Mouse (Mus musculus): ENCODE data around the gene Irs2. TPM values are rescaled to one million over a fixed set of nuclear protein-coding genes. Genes with fewer than 3 reads are reported as not detected.

Gene Irs2
- polyA plus RNA-seq, 1 experiment from 2014 or later: 6.9 TPM

DNA sequence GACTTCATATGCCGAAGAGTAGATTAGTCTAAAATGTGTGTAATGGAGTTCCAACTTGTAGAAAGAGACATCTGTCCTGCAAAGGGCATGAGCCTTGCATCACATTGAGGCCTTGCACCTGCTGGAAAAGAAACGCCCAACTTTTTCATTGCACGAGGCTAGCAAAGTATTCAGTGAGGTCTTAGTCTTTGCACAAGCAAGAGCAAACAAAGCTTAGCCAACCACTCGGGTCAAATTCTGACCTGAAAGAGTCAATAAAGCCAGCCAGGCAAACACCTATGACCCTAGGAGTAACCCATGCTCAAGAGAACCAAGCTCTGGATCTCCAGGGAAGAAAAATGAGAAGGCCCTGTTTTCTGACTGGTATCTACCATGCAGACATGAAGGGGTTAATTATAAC lies 34.1 kb downstream of the Irs2 start:
- peaks cover 8% of the 10 kb centered on the region for H3K4me1 ChIP-seq (ENCODE audit: control insufficient read depth, insufficient read depth, low read length)
- H3K27me3 ChIP-seq (ENCODE audit: control insufficient read depth, insufficient read depth, low read length): no peaks in the 10 kb centered on the region
- H3K4me3 ChIP-seq (ENCODE audit: low read depth, low read length): no peak overlapping the region
- no peak overlapping the region for H3K27ac ChIP-seq (ENCODE audit: low read depth, low read length)
- H3K36me3 ChIP-seq (ENCODE audit: control insufficient read depth, insufficient read depth, low read length): no peaks in the 10 kb centered on the region
- DNase-seq (ENCODE audit: low spot score) (no peak), ATAC-seq (ENCODE audit: insufficient read depth, low FRiP score, low TSS enrichment) (no peak)
- no peaks in the 10 kb centered on the region for H3K9me3 ChIP-seq (ENCODE audit: control insufficient read depth, low read length)
- no peak overlapping the region for H3K4me2 ChIP-seq (ENCODE audit: low read depth)
- H3K9ac ChIP-seq (ENCODE audit: low read length): no peak overlapping the region
- 74% methylated on average over 4 of the region's 4 CpGs for WGBS

DNA sequence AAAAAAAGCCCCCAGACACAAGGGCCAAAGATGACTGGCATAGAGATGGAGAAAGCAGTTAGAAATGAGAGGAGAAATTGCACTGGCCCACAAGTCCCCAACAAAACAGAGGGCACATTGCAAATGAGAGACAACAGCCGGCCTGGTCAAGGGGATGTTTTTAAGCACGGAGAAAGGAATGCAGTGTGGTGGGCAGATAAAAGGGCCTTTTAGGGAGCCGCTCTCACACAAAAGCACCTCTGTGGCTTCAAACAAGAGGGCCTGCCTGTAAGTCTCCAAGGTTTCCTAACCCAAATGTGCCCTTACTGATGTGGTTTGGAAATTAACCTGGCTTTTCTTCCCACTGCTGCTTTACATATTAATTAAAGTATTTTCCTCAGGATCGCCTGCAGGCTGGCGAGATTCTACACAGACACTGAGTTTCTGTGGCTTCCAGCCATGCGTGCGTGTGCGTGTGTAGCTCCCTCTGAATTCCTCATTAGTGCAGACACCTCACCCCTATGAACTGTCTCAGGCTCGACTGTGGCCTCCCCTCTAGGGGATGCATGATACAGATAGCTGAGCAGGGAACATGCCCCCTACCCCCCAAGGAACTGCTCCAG lies 35.3 kb downstream of the Irs2 start:
- Histone ChIP-seq H3K9me3 (ENCODE audit: control insufficient read depth, low read length) (no peaks in the 10 kb centered on the region), H3K36me3 (ENCODE audit: control insufficient read depth, insufficient read depth, low read length) (no peaks in the 10 kb centered on the region), H3K27me3 (ENCODE audit: control insufficient read depth, insufficient read depth, low read length) (no peaks in the 10 kb centered on the region), H3K4me2 (ENCODE audit: low read depth) (no peak overlapping the region), H3K9ac (ENCODE audit: low read length) (no peak overlapping the region), H3K4me3 (ENCODE audit: low read depth, low read length) (no peak overlapping the region), H3K4me1 (ENCODE audit: control insufficient read depth, insufficient read depth, low read length) (peaks cover 8% of the 10 kb centered on the region), H3K27ac (ENCODE audit: low read depth, low read length) (no peak overlapping the region; the same call in 1 of the 2 replicates)
- ATAC-seq (ENCODE audit: insufficient read depth, low FRiP score, low TSS enrichment) (no peak), DNase-seq (ENCODE audit: low spot score) (peak; percentile 37)
- WGBS: 11% methylated on average over 9 of the region's 9 CpGs

DNA sequence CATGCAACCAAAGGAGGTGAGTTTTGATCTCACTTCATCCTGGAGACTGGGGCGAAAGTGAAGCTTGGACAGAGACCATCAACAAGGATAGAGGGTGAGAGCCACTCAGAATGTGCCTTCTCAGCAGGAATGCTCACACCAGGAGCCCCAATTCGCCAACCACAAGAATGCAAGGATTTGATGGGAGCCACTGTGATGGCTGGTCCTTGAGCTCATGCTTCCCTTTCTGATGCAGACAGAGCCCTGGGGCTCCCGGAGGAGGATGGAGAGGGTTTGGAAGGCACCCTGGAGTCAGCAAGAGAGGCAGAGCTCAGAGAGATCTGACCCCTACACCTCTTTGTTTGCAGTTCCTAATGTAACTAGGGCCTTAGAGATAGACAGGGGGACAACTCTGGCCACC lies 36.3 kb downstream of the Irs2 start:
- Histone ChIP-seq H3K36me3 (ENCODE audit: control insufficient read depth, insufficient read depth, low read length) (no peaks in the 10 kb centered on the region), H3K4me3 (ENCODE audit: low read depth, low read length) (no peak overlapping the region), H3K9ac (ENCODE audit: low read length) (no peak overlapping the region), H3K27ac (ENCODE audit: low read depth, low read length) (no peak overlapping the region), H3K9me3 (ENCODE audit: control insufficient read depth, low read length) (no peaks in the 10 kb centered on the region), H3K4me2 (ENCODE audit: low read depth) (no peak overlapping the region), H3K27me3 (ENCODE audit: control insufficient read depth, insufficient read depth, low read length) (no peaks in the 10 kb centered on the region), H3K4me1 (ENCODE audit: control insufficient read depth, insufficient read depth, low read length) (peaks cover 8% of the 10 kb centered on the region)
- WGBS: 43% methylated on average over 3 of the region's 3 CpGs
- DNase-seq (ENCODE audit: low spot score): no peak
- no peak for ATAC-seq (ENCODE audit: insufficient read depth, low FRiP score, low TSS enrichment)

DNA sequence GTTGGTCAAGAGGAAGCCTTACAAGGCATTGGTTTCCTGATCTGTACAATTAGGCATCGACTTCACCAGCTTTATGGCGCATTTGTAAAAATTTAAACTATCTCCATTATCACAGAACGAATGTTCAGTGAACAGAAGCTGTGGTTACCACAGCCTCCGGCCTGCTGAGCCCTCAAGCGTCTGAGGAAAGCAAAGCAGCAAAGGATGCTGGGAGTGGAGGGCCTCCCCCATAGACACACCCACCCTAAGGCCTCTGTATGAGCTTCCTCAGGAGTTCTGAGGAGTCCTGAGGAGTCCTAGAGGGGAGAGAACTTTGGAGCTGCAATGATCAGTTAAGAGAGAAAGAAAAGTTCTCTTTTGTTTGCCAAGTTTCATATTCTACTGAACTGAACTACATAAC lies 36.7 kb downstream of the Irs2 start:
- peaks cover 8% of the 10 kb centered on the region for H3K4me1 ChIP-seq (ENCODE audit: control insufficient read depth, insufficient read depth, low read length)
- no peak for ATAC-seq (ENCODE audit: insufficient read depth, low FRiP score, low TSS enrichment)
- 82% methylated on average over 5 of the region's 5 CpGs for WGBS

DNA sequence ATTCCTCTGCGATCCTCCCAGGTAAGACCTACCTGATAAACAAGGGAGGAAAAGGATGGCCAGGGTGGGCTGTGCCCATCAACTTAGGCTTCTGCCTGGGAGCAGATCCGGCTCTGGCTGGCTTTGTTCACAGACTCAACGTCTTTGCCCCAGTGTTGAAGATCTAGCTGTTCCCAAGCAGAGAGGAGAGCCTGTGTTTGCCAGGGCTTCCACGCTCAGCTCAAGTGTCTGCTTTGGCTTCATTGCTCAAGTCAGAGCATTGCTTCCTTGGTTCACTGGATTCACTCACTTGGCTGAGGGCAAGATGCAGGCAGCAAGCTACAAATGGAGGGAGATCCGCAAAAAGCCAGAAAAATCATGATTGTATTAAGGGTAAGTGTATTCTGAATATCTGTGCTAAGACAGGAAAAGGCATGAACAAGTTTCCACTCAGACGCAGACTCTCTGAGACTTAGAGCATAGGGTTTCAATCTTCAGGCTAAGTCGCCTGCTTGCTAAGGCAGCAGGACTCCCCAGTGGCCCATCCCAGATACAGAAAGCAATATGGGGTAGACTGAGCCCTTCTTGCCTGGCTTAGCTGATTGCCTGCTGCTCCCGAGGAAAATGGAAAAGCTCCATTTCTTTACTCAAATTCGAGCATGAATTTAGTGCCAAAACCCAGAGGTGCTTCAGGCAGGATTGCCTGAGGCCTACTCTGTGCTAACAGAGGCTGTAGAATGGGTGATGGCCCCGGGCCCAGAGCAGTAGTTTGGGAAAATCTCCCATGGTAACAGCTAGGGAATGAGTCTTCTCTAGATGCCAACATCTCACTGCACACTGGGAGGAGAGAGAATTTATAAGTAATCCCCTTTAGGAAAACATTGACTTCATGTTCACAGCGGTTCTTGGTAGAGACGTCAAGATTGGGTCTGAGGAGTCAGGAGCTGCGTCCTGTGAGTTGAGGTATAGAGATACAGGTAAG lies 37.5 kb downstream of the Irs2 start:
- 85% methylated on average over 13 of the region's 13 CpGs for WGBS
- Histone ChIP-seq H3K9me3 (ENCODE audit: control insufficient read depth, low read length) (no peaks in the 10 kb centered on the region), H3K27ac (ENCODE audit: low read depth, low read length) (no peak overlapping the region), H3K4me1 (ENCODE audit: control insufficient read depth, insufficient read depth, low read length) (peaks cover 8% of the 10 kb centered on the region), H3K4me2 (ENCODE audit: low read depth) (no peak overlapping the region), H3K4me3 (ENCODE audit: low read depth, low read length) (no peak overlapping the region), H3K36me3 (ENCODE audit: control insufficient read depth, insufficient read depth, low read length) (no peaks in the 10 kb centered on the region), H3K27me3 (ENCODE audit: control insufficient read depth, insufficient read depth, low read length) (no peaks in the 10 kb centered on the region), H3K9ac (ENCODE audit: low read length) (no peak overlapping the region)
- DNase-seq (ENCODE audit: low spot score) (no peak), ATAC-seq (ENCODE audit: insufficient read depth, low FRiP score, low TSS enrichment) (no peak)

More for the DNA sequence above, 36.7 kb downstream of the Irs2 start:
- H3K4me3 ChIP-seq (ENCODE audit: low read depth, low read length): no peak overlapping the region
- H3K4me2 ChIP-seq (ENCODE audit: low read depth): no peak overlapping the region
- H3K27me3 ChIP-seq (ENCODE audit: control insufficient read depth, insufficient read depth, low read length): no peaks in the 10 kb centered on the region
- no peak overlapping the region for H3K9ac ChIP-seq (ENCODE audit: low read length)
- no peaks in the 10 kb centered on the region for H3K36me3 ChIP-seq (ENCODE audit: control insufficient read depth, insufficient read depth, low read length)
- H3K9me3 ChIP-seq (ENCODE audit: control insufficient read depth, low read length): no peaks in the 10 kb centered on the region
- DNase-seq (ENCODE audit: low spot score): no peak
- no peak overlapping the region for H3K27ac ChIP-seq (ENCODE audit: low read depth, low read length)

DNA sequence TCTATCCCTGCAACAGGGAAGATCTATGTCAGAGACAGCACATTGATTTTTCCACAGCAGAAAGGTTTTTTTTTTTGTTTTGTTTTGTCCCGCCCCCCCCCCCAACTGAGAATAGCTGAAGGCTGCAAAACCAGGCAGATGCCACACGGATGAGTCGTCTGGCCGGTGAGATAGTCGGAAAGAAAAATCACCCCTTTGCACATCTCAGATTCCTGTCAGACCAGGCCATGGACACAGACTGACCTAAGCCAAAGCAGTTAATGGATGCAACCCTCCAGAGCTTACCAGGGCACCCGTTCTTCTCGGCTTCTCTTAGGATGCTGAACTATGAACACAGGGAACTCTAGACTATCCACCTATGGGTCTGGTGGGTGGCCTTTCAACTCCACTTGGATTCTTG lies 39.6 kb downstream of the Irs2 start:
- Histone ChIP-seq H3K36me3 (ENCODE audit: control insufficient read depth, insufficient read depth, low read length) (no peaks in the 10 kb centered on the region), H3K4me1 (ENCODE audit: control insufficient read depth, insufficient read depth, low read length) (peaks cover 8% of the 10 kb centered on the region), H3K27me3 (ENCODE audit: control insufficient read depth, insufficient read depth, low read length) (no peaks in the 10 kb centered on the region), H3K27ac (ENCODE audit: low read depth, low read length) (no peak overlapping the region), H3K4me3 (ENCODE audit: low read depth, low read length) (no peak overlapping the region), H3K9ac (ENCODE audit: low read length) (no peak overlapping the region), H3K9me3 (ENCODE audit: control insufficient read depth, low read length) (no peaks in the 10 kb centered on the region), H3K4me2 (ENCODE audit: low read depth) (no peak overlapping the region)
- 50% methylated on average over 7 of the region's 7 CpGs for WGBS
- no peak for ATAC-seq (ENCODE audit: insufficient read depth, low FRiP score, low TSS enrichment)
- DNase-seq (ENCODE audit: low spot score): no peak

DNA sequence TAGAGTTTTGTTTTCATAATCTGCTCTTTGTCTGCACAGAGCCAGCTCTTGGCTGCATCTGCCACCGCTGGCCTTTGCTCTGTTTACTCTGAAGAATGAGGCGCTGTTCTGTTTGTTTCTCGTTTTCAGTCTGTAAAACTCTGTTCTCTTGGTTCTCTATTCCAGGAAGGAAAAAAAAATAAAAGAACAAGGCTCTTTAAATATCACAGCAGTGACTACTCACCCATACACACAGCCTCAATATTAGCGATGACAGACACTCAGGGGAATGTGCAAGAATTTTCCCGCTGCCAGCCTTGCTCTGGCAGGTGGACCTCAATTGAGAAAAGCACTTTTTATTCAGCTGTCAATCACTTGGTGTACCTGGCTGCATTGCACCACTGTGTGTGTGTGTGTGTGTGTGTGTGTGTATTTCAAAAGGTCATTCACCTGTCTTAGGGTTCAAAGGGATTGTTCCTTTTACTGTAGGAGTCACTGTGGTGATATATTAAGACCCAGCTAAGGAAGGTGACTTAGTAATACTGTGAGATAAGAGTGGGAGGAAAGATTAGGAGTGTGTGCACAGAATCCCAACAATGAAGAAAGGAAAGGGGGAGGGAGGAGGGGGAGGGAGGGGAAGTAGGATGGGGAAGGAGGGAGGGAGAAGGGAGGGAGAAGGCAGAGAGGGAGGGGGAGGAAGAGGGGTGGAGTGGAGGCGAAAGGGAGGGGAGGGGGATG lies 42.7 kb downstream of the Irs2 start:
- H3K36me3 ChIP-seq (ENCODE audit: control insufficient read depth, insufficient read depth, low read length): no peaks in the 10 kb centered on the region
- H3K4me3 ChIP-seq (ENCODE audit: low read depth, low read length): no peak overlapping the region
- no peak overlapping the region for H3K27ac ChIP-seq (ENCODE audit: low read depth, low read length)
- ATAC-seq (ENCODE audit: insufficient read depth, low FRiP score, low TSS enrichment) (no peak), DNase-seq (ENCODE audit: low spot score) (no peak)
- WGBS: 46% methylated on average over 6 of the region's 6 CpGs
- H3K4me2 ChIP-seq (ENCODE audit: low read depth): no peak overlapping the region
- H3K27me3 ChIP-seq (ENCODE audit: control insufficient read depth, insufficient read depth, low read length): no peaks in the 10 kb centered on the region
- H3K9ac ChIP-seq (ENCODE audit: low read length): no peak overlapping the region
- H3K9me3 ChIP-seq (ENCODE audit: control insufficient read depth, low read length): no peaks in the 10 kb centered on the region
- peaks cover 20% of the 10 kb centered on the region for H3K4me1 ChIP-seq (ENCODE audit: control insufficient read depth, insufficient read depth, low read length)

DNA sequence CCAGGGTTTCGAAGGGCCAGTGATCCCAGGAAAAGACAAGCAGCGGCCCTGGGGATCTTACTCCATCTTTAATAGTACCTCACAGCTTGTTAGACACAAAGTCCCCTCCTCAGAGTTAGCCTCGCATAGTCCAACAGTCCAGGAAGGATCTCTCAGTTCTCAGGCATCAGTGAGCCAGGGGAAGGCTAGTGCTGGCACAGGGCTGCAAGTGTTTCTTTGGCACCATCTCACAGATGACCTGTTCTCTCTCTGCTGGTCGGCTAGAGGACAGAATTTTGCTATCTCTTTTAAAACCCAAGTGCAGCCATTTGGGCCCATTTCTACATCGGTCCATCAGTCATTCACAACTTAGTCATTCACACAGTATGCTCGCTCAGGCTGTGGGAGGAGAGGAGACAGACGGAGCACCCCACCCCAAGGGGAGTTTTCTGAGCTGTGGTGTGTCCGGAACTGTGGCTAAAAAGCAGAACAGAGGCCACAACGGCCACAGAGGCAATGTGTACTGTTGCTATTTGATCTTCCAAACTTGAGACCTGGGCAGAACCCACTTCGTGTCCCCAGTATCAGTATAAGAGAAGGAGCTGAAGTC lies 43.7 kb downstream of the Irs2 start:
- Histone ChIP-seq H3K4me3 (ENCODE audit: low read depth, low read length) (no peak overlapping the region), H3K4me1 (ENCODE audit: control insufficient read depth, insufficient read depth, low read length) (peaks cover 26% of the 10 kb centered on the region), H3K4me2 (ENCODE audit: low read depth) (no peak overlapping the region), H3K27ac (ENCODE audit: low read depth, low read length) (no peak overlapping the region), H3K9me3 (ENCODE audit: control insufficient read depth, low read length) (no peaks in the 10 kb centered on the region), H3K27me3 (ENCODE audit: control insufficient read depth, insufficient read depth, low read length) (no peaks in the 10 kb centered on the region), H3K9ac (ENCODE audit: low read length) (no peak overlapping the region), H3K36me3 (ENCODE audit: control insufficient read depth, insufficient read depth, low read length) (no peaks in the 10 kb centered on the region)
- no peak for ATAC-seq (ENCODE audit: insufficient read depth, low FRiP score, low TSS enrichment)
- no peak for DNase-seq (ENCODE audit: low spot score)
- WGBS: 70% methylated on average over 10 of the region's 10 CpGs
